In the genomic region with DNA sequence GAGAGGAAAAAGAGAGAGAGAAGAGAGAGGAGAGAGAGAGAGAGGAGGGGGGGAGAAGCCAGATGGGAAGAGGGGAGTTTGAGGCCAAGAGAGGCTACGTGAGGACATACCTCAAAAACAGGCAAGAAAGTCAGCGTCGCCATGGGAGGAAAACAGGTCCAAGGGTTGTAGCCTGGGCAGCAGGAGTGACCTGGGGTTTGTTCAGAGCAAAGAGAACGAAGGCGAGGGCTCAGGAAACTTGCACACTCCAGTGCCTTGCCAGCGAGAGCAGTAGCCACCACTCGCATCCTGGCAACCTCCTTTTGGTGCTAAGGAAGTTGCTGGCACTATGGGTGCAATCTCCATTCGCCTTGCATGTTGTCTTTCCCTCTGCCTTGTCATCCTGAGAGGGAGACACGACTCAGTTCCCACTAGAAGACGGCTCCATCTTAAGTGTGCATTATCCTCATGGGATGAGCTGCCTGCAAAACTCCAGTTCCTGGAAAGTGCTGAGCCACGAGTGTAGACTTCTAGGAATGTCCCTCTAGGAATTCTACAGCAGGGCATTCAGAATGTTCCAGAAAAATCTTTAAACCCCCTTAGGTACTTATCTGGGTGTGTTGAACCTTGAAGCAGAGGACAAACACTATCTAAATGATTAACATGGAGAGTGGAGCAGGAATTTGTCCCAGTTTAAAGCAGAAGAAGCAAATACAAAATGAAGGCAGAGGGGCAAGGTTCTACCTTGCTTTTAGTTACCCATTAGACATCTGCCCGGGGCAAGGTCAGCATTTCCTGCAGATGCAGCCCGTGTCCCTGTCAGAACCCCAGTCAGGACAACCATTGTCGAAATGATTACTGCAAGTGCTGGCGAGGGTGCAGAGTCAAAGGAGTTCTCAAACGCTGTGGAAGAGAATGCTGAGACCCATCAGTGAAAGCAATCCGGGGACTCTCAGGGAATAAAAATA, we compare ENCODE assay signal across 22 mouse cellular contexts. TPM values are rescaled to one million over a fixed set of nuclear protein-coding genes. Genes with fewer than 3 reads are reported as not detected.
DNase-seq lines count a peak whose midpoint lies in the region; ATAC-seq and TF ChIP-seq lines count a peak whose summit lies in the region.
"Had no signal": no experiment of that assay in that cellular context is flagged by ENCODE, and none has a peak within 500 bp of the region (broad histone marks: within the 10 kb centered on the region; RNA-seq: fewer than 3 reads in every experiment).

No protein-coding gene starts in this region.

- no peaks in the 10 kb centered on the region for H3K36me3 ChIP-seq in lung, postnatal 0 days (ENCODE audit: insufficient read depth, low read length)
- no peaks in the 10 kb centered on the region for H3K36me3 ChIP-seq in kidney, adult 2 months (ENCODE audit: control insufficient read depth, insufficient read depth, low read length)
- H3K36me3 ChIP-seq: heart, embryonic 15.5 days; hindbrain, embryonic 10.5 days; limb, embryonic 10.5 days; midbrain, embryonic 10.5 days; neural tube, embryonic 13.5 days had no signal

- no peaks in the 10 kb centered on the region for H3K4me1 ChIP-seq in lung, postnatal 0 days (ENCODE audit: insufficient read depth, low read depth, low read length)
- peaks cover 5% of the 10 kb centered on the region; the same call in 1 of the 2 replicates for H3K4me1 ChIP-seq in kidney, adult 2 months (ENCODE audit: control insufficient read depth, insufficient read depth, low read length)
- H3K4me1 ChIP-seq: forebrain, embryonic 13.5 days; hindbrain, embryonic 10.5 days; midbrain, embryonic 10.5 days; neural tube, embryonic 13.5 days had no signal

- H3K4me3 ChIP-seq in lung, postnatal 0 days (ENCODE audit: low read depth, low read length), result no peak overlapping the region
- no peak overlapping the region for H3K4me3 ChIP-seq in kidney, adult 2 months (ENCODE audit: insufficient read depth, low read depth, low read length)
- H3K4me3 ChIP-seq: forebrain, embryonic 13.5 days; heart, embryonic 15.5 days; hindbrain, embryonic 10.5 days; left cerebral cortex, adult 2 months; limb, embryonic 10.5 days; midbrain, embryonic 10.5 days; neural tube, embryonic 13.5 days had no signal

- no peak overlapping the region for H3K9ac ChIP-seq in lung, postnatal 0 days (replicated peaks; ENCODE audit: low read depth)
- H3K9ac ChIP-seq: forebrain, embryonic 13.5 days; heart, embryonic 15.5 days; lung, embryonic 14.5 days; neural tube, embryonic 13.5 days had no signal

- no peaks in the 10 kb centered on the region for H3K9me3 ChIP-seq in lung, postnatal 0 days (ENCODE audit: low read length)
- H3K9me3 ChIP-seq: forebrain, embryonic 13.5 days; heart, embryonic 15.5 days; hindbrain, embryonic 10.5 days; limb, embryonic 10.5 days; midbrain, embryonic 10.5 days; neural tube, embryonic 13.5 days had no signal

- no peak overlapping the region for H3K4me2 ChIP-seq in lung, postnatal 0 days (replicated peaks; ENCODE audit: low read depth, low read length)
- H3K4me2 ChIP-seq: forebrain, embryonic 13.5 days; lung, embryonic 14.5 days; neural tube, embryonic 13.5 days had no signal

- 0 out of 2 replicates have a peak, but pooled peaks have one; percentile 29 for TF ChIP-seq EP300 in lung, postnatal 0 days (IDR thresholded peaks at IDR 0.05)

- DNase-seq in lung, postnatal 0 days (ENCODE audit: low spot score), result no peak
- no peak for DNase-seq in lung, postnatal 36 days
- peak; percentile 92 for DNase-seq in kidney, adult 2 months
- DNase-seq in kidney, postnatal 10 days, result peak; percentile 63
- peak; percentile 81 for DNase-seq in yolk sac, embryonic 10.5 days (ENCODE audit: low spot score)
- DNase-seq in lung, postnatal 25 days (ENCODE audit: low spot score), result no peak
- DNase-seq in gastrocnemius, adult 8-10 months (ENCODE audit: low spot score in 2 of 2), result no peak
- DNase-seq: cerebellum, postnatal 10 days; embryo, embryonic 11 days; right cerebral cortex, postnatal 14 days; thymus, postnatal 14 days had no signal

- no peaks in the 10 kb centered on the region for H3K27me3 ChIP-seq in lung, postnatal 0 days (replicated peaks; ENCODE audit: insufficient read depth, low read length)
- H3K27me3 ChIP-seq in kidney, adult 2 months (replicated peaks; ENCODE audit: control insufficient read depth, insufficient read depth, low read length), result no peaks in the 10 kb centered on the region
- H3K27me3 ChIP-seq: forebrain, embryonic 13.5 days; heart, embryonic 15.5 days; neural tube, embryonic 13.5 days had no signal

- no peak for TF ChIP-seq CTCF in lung, postnatal 0 days (IDR thresholded peaks at IDR 0.05)
- no peak for TF ChIP-seq CTCF in kidney, adult 2 months (conservative IDR thresholded peaks at IDR 0.05; ENCODE audit: insufficient read depth, insufficient read length, low read depth, low read length)

- WGBS in lung, postnatal 0 days, result 50% methylated on average over 17 of the region's 17 CpGs
- WGBS in kidney, adult 2 months, result 38% methylated on average over 17 of the region's 17 CpGs

- no peak for ATAC-seq in lung, postnatal 0 days
- ATAC-seq: forebrain, embryonic 13.5 days had no signal

- TF ChIP-seq POLR2A in kidney, adult 2 months (IDR thresholded peaks at IDR 0.05; ENCODE audit: low read depth, low read length), result no peak

- H3K27ac ChIP-seq in lung, postnatal 0 days (ENCODE audit: low read length), result no peak overlapping the region
- no peak overlapping the region for H3K27ac ChIP-seq in kidney, adult 2 months (ENCODE audit: insufficient read depth, low read depth, low read length)
- H3K27ac ChIP-seq: forebrain, embryonic 13.5 days; heart, embryonic 15.5 days; hindbrain, embryonic 10.5 days; left cerebral cortex, adult 2 months; limb, embryonic 10.5 days; neural tube, embryonic 13.5 days had no signal

RNA-seq across cellular contexts. Expression of gene E330021D16Rik, which starts 3.8 kb away (rescaled TPM):
- 0.11 and 0.12 TPM in 2 replicates for polyA plus RNA-seq in lung, postnatal 0 days (2015; fragmentation: Nextera tagmentation; extraction: Ambion mirVana)
- 0.90 and 1.3 TPM in 2 replicates for polyA plus RNA-seq in kidney, adult 2 months (2012; rRNA removed)
- total RNA-seq in gastrocnemius, adult 8-10 months (2022), result not detected
- total RNA-seq: gastrocnemius, postnatal 4 days; layer of hippocampus, adult 8-10 months; left cerebral cortex, adult 2 months; monocyte, adult 5-6 weeks had no signal
- polyA plus RNA-seq: forebrain, embryonic 13.5 days; heart, embryonic 15.5 days; hindbrain, embryonic 10.5 days; limb, embryonic 10.5 days; lung, embryonic 14.5 days; midbrain, embryonic 10.5 days; neural tube, embryonic 13.5 days had no signal

Comparison
In these comparisons a context has a peak if more than half of its experiments do, and no peak if none do; other contexts are left out.
1. DNase-seq: peak in kidney, adult 2 months (single experiment), kidney, postnatal 10 days (single experiment) and yolk sac, embryonic 10.5 days (single experiment); none in lung, postnatal 0 days (single experiment), lung, postnatal 36 days (single experiment), lung, postnatal 25 days (single experiment) and gastrocnemius, adult 8-10 months (0 of 2).